Mouse (Mus musculus) heart, adult 11 months (tissue): ENCODE measurements around the gene Copz1.

Source experiments
- DNase-seq: peaks from one replicate; pipeline ENCODE4 v3.0.0; 2022

The Copz1 gene

GRCm38 (mm10) chr15:103294649-103295048, 22.1 kb downstream of the Copz1 start:
- DNase-seq = no peak

GRCm38 (mm10) chr15:103295851-103296250, 23.3 kb downstream of the Copz1 start:
- DNase-seq = no peak

- no peak for DNase-seq
Observed at GRCm38 (mm10) chr15:103297313-103297712, 24.8 kb downstream of the Copz1 start.

- no peak for DNase-seq
Observed at GRCm38 (mm10) chr15:103298026-103298425, 25.5 kb downstream of the Copz1 start.

- DNase-seq = peak; percentile 86
Observed at GRCm38 (mm10) chr15:103298861-103299616, 26.5 kb downstream of the Copz1 start.

- peak; percentile 89 for DNase-seq
Observed at GRCm38 (mm10) chr15:103299644-103300043, 27.1 kb downstream of the Copz1 start.

- DNase-seq = no peak
Observed at GRCm38 (mm10) chr15:103300067-103300471, 27.6 kb downstream of the Copz1 start.

GRCm38 (mm10) chr15:103300560-103300959, 28.0 kb downstream of the Copz1 start:
- no peak for DNase-seq

GRCm38 (mm10) chr15:103301046-103301445, 28.5 kb downstream of the Copz1 start:
- peak; percentile 94 for DNase-seq

- peak; percentile 89 for DNase-seq
Observed at GRCm38 (mm10) chr15:103301547-103302340, 29.2 kb downstream of the Copz1 start.

GRCm38 (mm10) chr15:103302341-103303021, 30.0 kb downstream of the Copz1 start:
- DNase-seq = no peak

GRCm38 (mm10) chr15:103303916-103304615, 31.6 kb downstream of the Copz1 start:
- DNase-seq = peak; percentile 90

- no peak for DNase-seq
Observed at GRCm38 (mm10) chr15:103304616-103304969, 32.1 kb downstream of the Copz1 start.

GRCm38 (mm10) chr15:103305070-103305678, 32.7 kb downstream of the Copz1 start:
- DNase-seq = peak; percentile 100

GRCm38 (mm10) chr15:103305792-103306645, 33.5 kb downstream of the Copz1 start:
- peak; percentile 81 for DNase-seq

- DNase-seq = peak; percentile 98
Observed at GRCm38 (mm10) chr15:103307125-103307524, 34.6 kb downstream of the Copz1 start.

- DNase-seq = peak; percentile 91
Observed at GRCm38 (mm10) chr15:103308056-103308875, 35.8 kb downstream of the Copz1 start.

- peak; percentile 92 for DNase-seq
Observed at GRCm38 (mm10) chr15:103308876-103309580, 36.5 kb downstream of the Copz1 start.

GRCm38 (mm10) chr15:103310365-103310910, 37.9 kb downstream of the Copz1 start, which contains the start of gene Gpr84:
Gene Gpr84 (minus strand): TSS chr15:103310612.
- DNase-seq = no peak
